Mouse (Mus musculus): ENCODE measurements around the gene Bcl2a1d. TPM values are rescaled to one million over a fixed set of nuclear protein-coding genes. Genes with fewer than 3 reads are reported as not detected.
"Not testable (repeated sequence)": the region's sequence is repeated elsewhere in the genome, so short reads cannot be mapped to it uniquely, and the experiment has no call there.

Bcl2a1d gene
- total RNA-seq, 4 experiments from 2014 or later: 1.5 to 2.6 TPM; not detected in 2

GRCm38 (mm10) chr9:88698746-88699145 is 33.0 kb downstream of the Bcl2a1d start:
- DNase-seq (ENCODE audit: low spot score in 2 of 2): not testable (repeated sequence)

GRCm38 (mm10) chr9:88691307-88691706 is 40.4 kb downstream of the Bcl2a1d start:
- DNase-seq (ENCODE audit: low spot score in 2 of 2): not testable (repeated sequence)

GRCm38 (mm10) chr9:88689451-88689850 is 42.3 kb downstream of the Bcl2a1d start:
- DNase-seq (ENCODE audit: low spot score in 2 of 2): not testable (repeated sequence)

- not testable (repeated sequence) for DNase-seq (ENCODE audit: low spot score in 2 of 2)
These were observed 45.0 kb downstream of the Bcl2a1d start for GRCm38 (mm10) chr9:88686719-88687118.

Other genes with a start within 250 kb of the Bcl2a1d start
- gene Syncrip, start 249.3 kb downstream of the Bcl2a1d start, total RNA-seq (2022): 10 to 100 TPM; 61.8 to 67.7 (median 63.0) TPM
- 10 to 100 TPM; 19.5 to 29.3 (median 24.7) TPM for gene Zfp949, start 183.9 kb downstream of the Bcl2a1d start, total RNA-seq (2022)
- 1 to 10 TPM in 1 of 4 experiments, under 1 TPM in 2, not detected in 1; 0.74 to 1.2 (median 0.89) TPM for gene Trim43a, start 151.0 kb downstream of the Bcl2a1d start, total RNA-seq (2022)
- gene Mthfsl, start 11.6 kb downstream of the Bcl2a1d start, total RNA-seq (2022): 10 to 100 TPM; 26.7 to 42.1 (median 33.6) TPM
- under 1 TPM in 1 of 4 experiments, not detected in 3; 0.22 TPM for gene Trim43c, start 107.2 kb upstream of the Bcl2a1d start, total RNA-seq (2022)
- 1 to 10 TPM in 2 of 4 experiments, under 1 TPM in 1, not detected in 1; 0.68 to 3.9 (median 1.3) TPM for gene Bcl2a1a, start 225.0 kb upstream of the Bcl2a1d start, total RNA-seq (2022)